Mouse (Mus musculus) gastrocnemius, postnatal 36 days (tissue): ENCODE data around the gene A930033H14Rik. TPM values are rescaled to one million over a fixed set of nuclear protein-coding genes. Genes with fewer than 3 reads are reported as not detected.
A peak's percentile ranks its signal among the peaks of the same experiment; 100 is the strongest.

Experiments
- DNase-seq, 2 experiments: peaks; one replicate each; pipeline ENCODE4 v3.0.0; 2022
- intact Hi-C: fragments of 180-260 bp; cut with DNase I; formaldehyde crosslinking; loops from one replicate; pipeline ENCODE4 v1.15.1; 2025
- long read RNA-seq, 2 experiments: library from polyadenylated mRNA; stranded (forward); transcript quantifications; one replicate each; pipeline ENCODE4 v2.0.0; 2021
- total RNA-seq, 2 experiments: library from RNA; stranded (reverse); gene quantifications; 2 replicates each; pipeline ENCODE4 v1.2.3; 2021

A930033H14Rik gene
- 1 to 10 TPM; 3.4 to 4.5 TPM for total RNA-seq
- long read RNA-seq, experiment 1: 0 reads
- long read RNA-seq, experiment 2, partial matches to known transcripts: 0 of 6 reads
- long read RNA-seq, experiment 2, other reads (novel, unspliced or antisense): 3 of 6 reads

DNA sequence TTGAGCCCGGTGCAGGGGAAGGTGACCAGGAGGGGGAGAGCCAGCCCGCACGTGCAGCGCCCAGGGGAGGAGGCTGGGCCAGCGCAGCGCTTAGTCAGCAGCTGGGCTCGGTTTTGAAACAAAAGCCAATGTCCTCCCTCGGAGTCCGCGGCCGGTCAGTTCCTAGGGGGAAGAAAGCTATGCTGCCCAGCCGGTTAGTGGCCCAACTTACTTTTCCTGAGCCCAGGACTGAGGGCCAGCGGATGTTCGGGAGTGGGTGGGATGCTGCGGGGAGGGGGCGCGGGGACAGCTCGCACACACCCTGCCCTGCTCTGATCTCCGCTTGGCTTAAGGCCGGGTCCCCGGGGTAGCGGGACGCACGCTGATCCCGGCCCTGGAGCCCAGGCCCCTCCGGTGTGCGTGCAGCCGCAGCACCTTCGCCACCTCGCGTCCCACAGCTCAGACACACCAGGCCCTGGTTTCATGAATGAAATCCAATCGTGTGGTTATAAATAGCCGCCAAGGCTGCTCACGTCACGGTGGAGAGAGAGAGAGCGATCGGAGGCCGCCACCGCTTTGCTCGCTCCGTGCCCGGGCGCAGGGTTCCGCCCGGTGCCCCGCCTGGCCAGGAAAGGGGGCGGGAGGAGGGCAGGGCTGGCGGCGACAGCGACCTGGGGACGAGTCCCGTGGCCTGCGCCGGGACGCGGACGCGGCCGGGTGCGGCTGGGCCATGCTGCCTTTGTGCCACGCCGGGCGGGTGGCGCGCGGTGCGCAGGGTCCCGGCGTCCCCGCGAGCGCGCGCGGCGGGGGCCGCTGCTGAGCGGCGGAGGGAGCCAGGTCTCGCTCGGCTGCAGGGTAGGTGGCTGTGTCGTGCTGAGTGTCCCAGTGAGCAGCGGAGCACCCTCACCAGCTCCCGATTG lies at the start of gene A930033H14Rik:
Gene A930033H14Rik, minus strand, starts transcription at position 557 of the 899 bp plus-strand sequence.
- peak; percentile 76 to 78 for DNase-seq
- intact Hi-C loops: loop anchor here (10.0 kb wide), 1 partner anchor 92 kb away; no protein-coding TSS in a partner anchor

DNA sequence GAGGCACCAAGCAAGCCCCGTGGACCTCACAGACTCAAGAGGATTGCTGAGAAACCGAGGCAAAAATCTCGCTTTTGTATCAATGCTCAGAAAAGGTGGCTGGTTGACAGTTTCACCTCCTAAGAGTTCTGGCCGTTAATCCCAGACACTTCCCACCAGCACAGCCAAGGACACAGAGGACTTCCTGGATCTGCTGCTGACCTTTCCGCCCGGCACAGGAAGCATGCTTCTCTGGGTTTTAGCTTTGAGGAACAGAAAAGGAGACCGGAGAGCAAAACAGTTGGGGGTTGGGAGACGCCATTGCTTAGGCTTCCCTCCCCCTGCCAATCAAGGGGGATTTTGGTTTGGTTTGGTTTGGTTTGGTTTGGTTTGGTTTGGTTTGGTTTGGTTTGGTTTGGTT lies 47.0 kb upstream of the A930033H14Rik start:
- intact Hi-C loops: no loop called here
- DNase-seq: no peak

DNA sequence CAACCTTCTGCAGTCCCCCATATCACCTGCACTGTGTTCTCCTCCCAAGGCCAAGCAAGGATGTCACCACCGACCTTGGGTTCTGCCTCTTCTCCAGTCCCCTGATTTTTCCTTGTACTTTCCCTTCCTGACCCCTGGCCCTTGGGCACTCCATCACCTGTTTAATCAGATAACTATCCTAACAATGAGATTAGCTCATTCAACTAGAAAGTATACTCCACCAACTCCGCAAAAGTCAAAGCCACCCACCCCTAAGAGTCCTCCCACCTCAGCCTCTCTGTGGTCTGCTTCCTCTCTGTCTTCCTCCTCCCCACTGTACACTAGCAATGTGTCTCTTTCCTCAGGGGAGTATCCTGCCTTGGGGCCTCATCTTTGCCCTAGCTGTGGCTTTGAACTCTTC lies 46.3 kb upstream of the A930033H14Rik start:
- intact Hi-C loops: no loop called here
- no peak for DNase-seq

DNA sequence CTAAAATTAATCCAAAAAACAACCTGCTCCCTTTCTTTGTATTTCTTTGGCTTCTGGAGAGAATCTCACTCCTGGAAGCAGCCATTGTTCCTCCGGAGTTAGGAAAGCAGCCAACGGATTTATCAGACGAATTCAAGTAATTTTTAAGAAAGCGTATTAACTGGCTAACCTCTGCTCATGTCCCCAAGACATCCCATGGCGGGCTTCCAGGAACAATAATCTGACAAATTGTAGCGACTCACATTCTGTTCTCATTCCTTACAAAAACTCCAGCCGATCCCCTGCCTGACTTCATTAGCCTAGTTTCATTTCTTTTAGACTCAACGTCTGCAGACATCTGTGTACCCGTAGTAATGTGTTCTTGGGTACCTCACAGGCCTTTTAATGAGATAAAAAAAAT lies 45.7 kb upstream of the A930033H14Rik start:
- intact Hi-C loops: no loop called here
- DNase-seq: peak in 1 of 2 experiments; percentile 59

DNA sequence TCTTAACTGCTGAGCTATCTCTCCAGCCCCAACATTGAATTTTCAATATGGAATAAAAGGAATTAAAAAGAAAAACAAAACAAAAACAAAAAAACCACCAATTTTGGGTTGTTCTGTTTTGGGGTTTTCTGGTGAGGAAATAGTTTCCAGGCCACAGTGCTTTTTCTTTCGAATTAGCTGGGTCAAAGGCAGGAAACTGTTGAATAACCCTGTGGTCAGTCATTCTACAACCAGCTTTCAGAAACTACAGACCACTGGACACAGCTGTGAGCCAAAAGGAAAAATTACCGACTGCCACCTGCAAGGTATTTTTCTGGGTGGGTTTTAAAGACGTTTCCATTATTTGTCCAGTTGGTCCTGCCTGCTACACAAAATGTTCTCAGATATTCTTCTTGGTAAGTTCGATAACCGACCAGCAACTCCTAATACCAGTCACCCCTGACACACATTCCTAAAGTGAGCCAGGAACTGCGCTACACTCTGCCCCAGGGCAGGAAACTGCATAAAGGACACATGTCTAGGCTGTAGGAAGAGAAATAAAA lies 44.8 kb upstream of the A930033H14Rik start:
- intact Hi-C loops: no loop called here
- no peak for DNase-seq

DNA sequence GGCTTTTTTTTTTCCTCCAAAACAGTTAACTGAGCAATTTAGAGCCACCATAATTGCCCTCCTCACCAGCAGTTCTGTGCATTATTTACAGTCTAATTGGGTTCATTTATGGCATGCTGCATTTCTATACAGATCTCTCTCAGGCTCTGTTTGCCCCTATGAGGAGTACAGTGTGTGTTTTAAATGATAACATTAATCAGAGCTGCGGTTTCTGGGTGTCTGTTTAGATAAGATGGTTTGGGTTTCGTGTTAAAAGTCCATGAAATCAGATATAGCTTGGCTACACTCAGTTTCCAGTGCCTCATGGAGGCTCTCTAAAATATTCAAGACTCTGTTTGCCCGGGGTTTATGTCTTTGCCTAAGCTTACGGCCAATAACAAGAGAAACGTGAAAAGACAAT lies 42.7 kb upstream of the A930033H14Rik start:
- DNase-seq: no peak
- intact Hi-C loops: no loop called here

DNA sequence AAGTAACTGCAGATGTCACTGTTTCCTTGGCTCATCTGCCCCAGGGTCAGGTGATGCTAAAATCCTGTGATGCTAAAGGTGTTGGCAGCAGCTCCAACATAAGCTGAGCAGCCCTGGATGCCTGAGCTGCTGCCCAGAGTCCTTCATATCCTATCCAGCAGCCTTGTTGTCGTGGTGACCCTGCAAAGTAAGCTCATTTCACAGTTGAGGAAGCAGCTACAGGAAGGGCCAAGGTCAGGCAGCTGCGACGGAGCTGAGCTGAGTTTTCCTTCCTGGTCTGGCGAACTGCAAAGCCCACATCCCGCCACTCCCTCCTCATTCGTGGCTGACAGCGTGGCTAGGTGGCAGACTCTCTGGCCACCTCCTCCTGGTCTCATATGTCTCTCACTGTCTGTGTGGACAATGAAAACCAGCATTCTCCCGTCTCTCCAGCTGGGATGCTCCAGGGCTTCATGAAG lies 41.5 kb upstream of the A930033H14Rik start:
- DNase-seq: peak; percentile 44 to 50
- intact Hi-C loops: no loop called here

DNA sequence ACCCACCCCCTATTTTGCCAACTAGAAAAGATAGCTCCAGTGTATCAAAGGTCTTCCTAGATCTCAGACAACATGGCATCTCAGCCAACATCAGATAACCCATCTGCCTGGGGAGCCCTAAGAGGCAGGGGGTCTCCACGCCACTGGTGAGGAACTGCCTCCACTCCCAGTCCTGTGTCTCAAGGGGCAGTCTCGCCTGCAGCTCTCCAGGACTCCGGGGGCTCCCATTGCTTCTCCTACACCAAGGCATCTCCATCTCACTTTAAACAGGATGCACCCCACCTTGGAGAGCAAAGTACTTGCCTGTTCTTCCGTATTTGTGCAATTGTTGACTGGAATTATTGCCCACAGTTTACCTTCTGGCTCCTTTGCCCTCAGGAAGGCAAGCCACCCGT lies 40.8 kb upstream of the A930033H14Rik start:
- no peak for DNase-seq
- intact Hi-C loops: no loop called here

DNA sequence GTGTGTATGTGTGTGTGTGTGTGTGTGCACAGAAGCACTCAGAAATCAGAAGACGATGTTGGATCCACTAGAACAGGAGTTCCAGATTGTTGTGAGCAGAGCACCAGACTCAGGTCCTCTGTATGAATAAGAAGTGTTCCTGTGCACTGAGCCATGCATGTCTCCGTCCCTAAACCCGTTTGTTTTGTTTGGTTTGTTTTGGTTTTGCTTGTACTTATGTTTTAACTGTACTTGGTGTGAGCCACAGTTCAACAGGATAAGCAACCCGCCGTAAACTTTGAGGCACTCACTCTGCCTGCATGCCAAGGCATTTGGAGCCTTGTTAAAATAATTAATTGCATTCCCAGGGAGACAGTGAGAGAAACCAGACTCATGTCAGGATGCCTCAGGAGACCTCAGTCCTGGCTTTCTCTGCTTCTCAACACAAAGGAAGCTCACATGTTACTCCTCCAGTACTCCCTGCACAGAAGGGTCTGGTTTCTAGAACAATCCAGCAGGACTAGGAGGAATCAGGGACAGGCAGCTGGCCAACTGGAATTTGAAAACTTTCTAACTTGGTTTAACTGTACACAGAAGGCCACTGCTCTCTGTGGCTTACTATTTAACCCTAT lies 40.3 kb upstream of the A930033H14Rik start:
- no peak for DNase-seq
- intact Hi-C loops: no loop called here

DNA sequence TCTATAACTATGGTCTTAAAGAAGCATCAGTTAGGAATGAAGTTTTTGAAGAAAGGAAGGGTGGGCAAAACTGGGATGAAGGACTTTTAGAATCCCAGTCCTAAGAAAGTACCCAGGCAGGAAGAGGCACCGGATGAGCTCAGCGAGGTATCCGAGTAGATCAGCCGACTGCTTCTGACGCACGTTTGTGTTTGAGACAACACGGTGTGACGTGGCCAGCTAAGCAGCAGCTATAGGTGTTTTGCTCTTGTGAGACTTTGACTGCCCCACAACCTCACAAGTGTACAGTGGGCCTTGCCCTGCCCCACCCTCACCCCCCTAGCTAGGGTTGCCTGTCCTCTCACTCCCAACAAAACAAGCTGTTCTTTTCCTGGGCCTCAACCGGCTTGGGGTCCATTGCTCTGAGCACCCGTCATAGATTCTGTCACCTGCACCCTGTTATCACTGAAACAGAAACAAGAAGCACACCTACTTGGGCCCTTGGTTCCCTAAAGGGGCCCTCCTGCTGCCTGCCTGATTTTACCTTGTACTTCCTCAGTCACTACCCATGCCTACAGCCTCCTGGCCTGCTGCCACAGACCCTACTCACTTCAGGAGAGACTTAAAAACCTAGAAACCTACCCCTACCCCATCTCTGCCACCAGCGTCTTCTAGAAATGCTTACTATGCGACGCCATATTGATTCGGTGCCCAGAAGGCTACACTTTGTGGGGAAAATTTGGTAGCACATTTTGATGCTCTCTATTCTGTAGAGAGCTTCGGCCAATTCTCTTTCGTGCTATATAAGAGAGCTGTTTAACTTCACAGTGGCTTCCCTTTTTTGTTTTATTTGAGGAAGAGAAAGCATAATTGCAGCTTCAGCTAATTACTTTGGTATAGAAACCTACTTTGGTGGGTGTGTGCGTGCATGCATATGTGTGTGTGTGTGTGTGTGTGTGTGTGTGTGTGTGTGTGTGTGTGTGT lies 39.5 kb upstream of the A930033H14Rik start:
- intact Hi-C loops: no loop called here
- no peak for DNase-seq

DNA sequence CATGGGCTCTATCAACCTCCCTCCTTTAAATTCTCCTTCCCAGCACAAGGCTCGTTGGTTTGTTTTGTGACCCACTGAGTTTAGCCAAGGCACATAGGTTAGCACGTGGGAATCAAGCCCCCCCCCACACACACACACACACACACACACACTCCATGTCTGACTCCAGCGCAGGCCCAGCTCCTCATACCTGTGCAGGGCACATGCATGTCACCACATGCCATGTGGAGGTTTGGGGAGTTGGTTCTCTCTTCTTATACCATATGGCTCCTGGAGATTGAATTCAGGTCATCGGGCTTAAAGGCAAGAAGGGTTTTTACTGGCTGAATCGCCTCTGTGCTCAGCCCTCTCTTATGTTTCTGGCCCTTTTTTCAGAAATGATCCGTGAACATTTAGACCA lies 38.4 kb upstream of the A930033H14Rik start:
- no peak for DNase-seq
- intact Hi-C loops: no loop called here

DNA sequence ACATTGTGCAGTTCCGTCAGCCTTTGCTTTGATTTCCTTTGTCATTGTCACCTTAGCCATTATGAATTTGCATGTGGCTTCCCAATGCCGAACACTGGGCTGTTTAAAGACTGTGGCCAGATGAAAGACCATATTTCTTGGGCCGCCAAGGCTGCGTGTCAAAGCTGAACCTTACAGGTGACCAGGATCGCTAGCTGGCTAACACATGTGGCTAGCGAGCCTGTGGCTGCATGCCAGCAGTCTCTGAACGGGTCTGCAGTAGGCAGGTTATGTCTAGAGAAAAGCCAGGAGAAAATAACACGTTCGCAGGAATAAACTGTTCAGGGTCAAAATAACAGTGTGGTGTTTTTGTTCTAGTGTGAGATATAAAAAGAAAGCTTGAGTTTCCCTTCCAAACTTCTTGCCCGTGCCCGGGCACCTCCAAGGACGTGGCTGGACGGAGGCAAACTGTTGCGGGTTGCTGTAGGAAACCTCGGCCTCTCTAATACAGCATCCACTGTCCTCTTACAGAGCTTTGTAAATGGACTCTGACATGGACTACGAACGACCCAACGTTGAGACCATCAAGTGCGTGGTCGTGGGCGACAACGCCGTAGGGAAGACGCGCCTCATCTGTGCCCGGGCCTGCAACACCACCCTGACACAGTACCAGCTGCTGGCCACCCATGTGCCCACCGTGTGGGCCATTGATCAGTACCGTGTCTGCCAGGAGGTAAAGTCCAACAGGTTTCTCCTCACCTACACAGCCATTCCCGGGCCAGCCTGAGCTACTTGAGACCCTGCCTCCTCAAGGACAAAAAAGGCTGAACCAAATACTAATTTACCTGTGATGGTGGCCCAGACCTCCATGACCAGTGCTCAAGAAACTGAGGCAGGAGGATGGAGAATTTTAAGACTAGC lies 35.6 kb upstream of the A930033H14Rik start:
- intact Hi-C loops: no loop called here
- no peak for DNase-seq

DNA sequence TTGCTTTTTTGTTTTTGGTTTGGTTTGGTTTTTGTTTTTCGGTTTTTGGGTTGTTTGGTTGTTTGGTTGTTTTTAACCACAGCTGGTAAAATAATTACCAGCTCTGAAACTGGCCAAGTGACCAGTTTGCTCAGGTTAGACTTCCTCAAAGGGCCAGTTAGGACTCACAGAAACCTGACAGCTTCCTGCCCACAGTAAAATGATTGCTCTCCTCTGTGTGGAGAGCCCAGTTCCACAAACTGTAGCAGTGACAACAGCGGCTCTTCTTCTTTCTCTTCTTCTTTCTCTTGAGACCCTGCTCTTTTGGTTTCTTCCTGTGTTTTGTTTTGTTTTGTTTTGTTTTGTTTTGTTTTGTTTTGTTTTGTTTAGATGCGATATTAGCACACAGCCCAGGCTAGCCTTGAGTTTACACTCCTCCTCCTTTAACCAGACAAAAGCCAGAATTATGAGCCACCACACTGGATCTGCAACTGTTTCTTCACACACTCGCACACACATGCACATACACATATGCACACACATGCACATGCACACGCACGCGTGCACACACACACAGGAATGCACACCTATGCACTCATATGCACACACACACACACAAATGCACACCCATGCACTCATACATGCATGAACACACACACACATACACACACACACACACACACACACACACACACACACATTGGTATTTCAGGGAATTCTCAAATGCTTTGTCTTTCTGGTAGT lies 34.6 kb upstream of the A930033H14Rik start:
- no peak for DNase-seq
- intact Hi-C loops: no loop called here

DNA sequence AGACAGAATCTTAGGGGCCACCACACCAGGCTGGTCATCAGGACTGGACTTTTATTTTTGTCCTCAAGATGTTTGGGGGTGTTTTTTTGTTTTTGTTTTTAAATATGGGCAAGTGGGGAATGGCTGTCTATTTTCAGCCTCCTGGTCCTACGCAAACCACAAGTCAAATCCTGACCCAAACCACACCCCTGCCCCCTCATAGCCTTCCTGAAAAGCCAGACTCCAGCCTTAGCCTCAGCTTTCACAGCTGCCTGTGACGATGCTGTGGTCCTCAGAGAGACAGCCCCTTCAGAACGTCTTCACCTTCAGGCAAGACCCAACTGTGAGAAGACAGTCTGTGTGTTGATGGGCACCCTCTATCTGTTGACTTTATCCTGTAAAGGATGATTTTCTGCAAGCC lies 33.9 kb upstream of the A930033H14Rik start:
- intact Hi-C loops: no loop called here
- no peak for DNase-seq

DNA sequence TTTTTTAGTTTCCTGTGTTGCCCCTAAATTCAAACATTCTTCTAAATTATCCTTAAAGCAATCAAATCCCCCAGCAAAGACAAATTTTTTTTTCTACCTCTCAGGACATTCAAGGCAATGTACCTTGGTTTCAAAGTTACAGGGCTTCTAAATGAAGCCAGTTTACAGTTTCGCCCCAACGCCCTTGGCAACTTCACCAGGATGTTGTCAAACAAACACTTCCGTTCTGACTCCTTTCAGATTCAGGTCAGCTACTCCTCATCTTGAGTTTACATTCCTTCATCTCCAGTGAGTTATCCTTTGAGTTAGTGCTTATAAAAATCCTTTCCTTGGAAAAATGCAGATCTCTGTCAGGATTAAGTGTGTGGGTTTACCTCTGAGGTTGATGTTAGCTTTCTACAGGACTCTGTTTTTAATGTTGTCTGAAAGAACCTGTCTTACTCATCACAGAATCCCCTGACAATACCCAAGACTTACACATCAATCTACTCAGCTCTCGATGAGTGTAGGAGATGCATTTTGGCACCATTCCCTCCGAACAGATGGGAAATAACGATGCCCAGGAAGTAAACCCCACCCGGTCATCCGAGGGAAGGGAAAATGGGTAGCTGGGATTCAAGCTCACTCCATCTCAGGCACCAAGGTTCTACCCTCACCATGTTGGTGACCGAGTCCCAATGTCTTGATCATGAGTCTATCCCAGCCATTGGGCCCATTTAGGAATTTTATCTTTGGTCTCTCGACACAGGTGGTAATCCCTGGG lies 33.2 kb upstream of the A930033H14Rik start:
- no peak for DNase-seq
- intact Hi-C loops: no loop called here

DNA sequence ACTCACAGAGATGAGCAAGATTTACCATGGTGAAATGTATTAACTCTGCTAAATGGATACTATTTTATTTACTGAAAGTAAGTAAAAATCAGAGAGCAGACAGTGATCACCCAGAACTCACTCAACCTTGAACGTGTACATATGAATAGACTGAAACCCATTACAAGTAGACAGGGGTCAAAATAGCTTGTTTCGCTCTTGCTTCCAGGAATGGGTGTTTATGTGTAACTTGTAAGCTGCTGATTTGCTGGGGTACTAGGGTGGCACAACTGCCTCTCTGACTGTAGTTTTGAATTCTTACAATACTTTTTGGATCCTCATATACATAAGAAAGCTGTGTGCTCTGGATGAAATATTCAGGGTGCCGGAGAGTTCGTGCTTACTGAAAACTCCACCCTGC lies 32.3 kb upstream of the A930033H14Rik start:
- DNase-seq: no peak
- intact Hi-C loops: no loop called here

DNA sequence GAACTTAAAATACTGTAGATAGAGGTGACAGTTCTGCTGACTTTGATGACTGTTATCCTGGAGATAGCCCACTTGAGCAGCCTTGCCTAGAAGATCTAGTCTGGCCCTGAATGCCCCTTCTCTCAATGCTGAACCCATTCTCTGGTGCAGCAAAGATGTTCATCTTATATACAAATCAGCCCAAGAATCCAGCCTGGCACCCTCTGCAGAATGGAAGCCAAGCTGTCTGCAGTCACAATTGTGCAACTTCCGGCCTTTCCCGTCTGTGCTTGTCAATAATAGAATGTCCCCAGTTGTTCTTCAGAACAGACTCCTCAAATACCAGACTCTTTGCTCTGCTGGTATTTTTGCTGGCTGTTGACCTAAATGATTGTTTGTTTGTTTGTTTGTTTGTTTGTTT lies 27.6 kb upstream of the A930033H14Rik start:
- DNase-seq: no peak
- intact Hi-C loops: no loop called here

DNA sequence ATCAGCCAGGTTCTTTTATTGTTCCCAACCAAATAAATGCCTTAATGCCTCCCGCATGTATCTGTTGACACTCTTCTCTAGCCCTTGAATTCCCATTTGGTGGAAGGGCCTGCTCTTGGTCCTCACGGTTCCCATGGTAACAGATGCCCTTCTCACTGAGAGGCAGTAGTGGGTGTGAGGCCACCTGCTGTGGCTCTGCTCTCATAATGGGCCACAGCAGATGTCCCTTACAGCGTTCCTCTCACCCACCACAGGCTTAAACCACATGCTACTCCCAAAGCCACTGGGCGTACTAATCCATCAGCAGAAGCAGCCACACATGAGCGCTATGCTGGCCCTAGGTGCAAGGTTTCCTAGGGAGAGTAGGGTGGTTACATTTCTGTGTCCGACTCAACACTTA lies 25.4 kb upstream of the A930033H14Rik start:
- DNase-seq: no peak
- intact Hi-C loops: no loop called here
